Mouse (Mus musculus): ENCODE data around the gene Coa4.

The Coa4 gene

GRCm38 (mm10) chr7:100536804-100537518 lies at the start of gene Coa4:
Gene Coa4, plus strand, starts transcription at chr7:100537071.
- peak; percentile 92 for DNase-seq

GRCm38 (mm10) chr7:100487301-100487700 lies 49.6 kb upstream of the Coa4 start:
- DNase-seq: no peak

DNA sequence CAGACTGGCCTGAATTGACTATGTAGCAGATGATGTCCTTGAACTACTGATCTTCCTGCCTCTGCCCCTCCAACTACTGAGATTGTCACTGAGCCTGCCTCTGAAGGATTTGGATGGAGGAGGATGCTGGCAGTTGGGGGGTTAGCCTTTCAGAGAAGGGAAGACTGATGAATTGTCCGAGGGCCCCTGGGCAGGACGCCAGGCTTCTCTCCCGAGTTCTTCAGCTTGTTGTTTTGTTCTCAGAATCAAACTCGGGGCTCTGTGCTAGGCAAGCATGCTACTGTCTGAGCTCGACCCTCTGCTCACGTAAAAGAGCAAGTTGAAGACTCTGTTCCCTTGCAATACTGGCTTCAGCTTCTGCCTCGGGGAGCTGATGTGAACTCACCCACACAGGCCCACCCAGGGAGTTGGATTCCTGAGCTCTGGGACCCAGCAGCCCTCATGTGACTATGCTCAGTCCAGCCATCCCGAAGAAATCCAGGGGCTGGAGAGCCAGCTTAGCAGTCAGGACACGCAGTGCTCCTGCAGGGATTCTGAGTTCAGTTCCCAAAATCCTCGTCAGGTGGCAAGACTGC lies 48.3 kb upstream of the Coa4 start:
- DNase-seq: no peak

- no peak for DNase-seq
Measured at GRCm38 (mm10) chr7:100492391-100493116, 44.3 kb upstream of the Coa4 start.

- DNase-seq: peak; percentile 82
Measured at GRCm38 (mm10) chr7:100493117-100493483, 43.8 kb upstream of the Coa4 start, which contains the start of gene Ucp2. Gene Ucp2, plus strand, starts transcription at chr7:100493337.

- peak; percentile 58 for DNase-seq
Measured at GRCm38 (mm10) chr7:100493484-100494414, 43.1 kb upstream of the Coa4 start.

DNA sequence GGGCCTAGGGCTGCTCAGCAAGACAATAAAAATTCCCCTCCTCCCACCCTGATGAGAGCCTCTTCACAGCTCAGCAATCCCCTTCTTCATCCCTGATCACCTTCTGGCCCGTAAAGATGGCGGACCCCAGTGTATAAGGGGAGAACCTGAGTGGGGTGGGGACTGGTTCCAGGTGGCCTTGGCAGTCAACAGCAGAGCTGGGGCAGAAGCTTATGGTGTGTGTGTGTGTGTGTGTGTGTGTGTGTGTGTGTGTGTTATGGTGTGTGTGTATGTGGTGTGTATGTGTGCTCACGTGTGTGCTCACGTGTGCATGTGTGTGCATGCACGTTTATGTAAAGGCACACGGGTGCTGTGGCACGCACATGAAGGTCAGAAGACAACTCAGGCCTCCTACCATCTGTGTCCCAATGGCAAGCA lies 42.4 kb upstream of the Coa4 start:
- no peak for DNase-seq

GRCm38 (mm10) chr7:100495042-100495441 lies 41.8 kb upstream of the Coa4 start:
- no peak for DNase-seq

GRCm38 (mm10) chr7:100495581-100496251 lies 41.2 kb upstream of the Coa4 start:
- DNase-seq: peak; percentile 91

GRCm38 (mm10) chr7:100496371-100496770 lies 40.5 kb upstream of the Coa4 start:
- DNase-seq: no peak

GRCm38 (mm10) chr7:100496791-100497190 lies 40.1 kb upstream of the Coa4 start:
- no peak for DNase-seq

GRCm38 (mm10) chr7:100497402-100497801 lies 39.5 kb upstream of the Coa4 start:
- DNase-seq: no peak

DNA sequence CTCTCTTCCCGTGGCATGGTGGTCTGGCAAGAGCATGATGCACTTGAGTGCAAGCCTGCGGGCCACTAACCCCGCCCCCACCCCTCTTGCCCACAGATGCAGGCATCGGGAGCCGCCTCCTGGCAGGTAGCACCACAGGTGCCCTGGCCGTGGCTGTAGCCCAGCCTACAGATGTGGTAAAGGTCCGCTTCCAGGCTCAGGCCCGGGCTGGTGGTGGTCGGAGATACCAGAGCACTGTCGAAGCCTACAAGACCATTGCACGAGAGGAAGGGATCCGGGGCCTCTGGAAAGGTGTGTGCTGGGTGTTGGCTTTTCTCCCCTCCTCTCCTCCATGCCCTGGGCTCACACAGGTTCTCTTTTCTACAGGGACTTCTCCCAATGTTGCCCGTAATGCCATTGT lies 38.9 kb upstream of the Coa4 start:
- DNase-seq: no peak

- DNase-seq: no peak
Measured at GRCm38 (mm10) chr7:100499465-100499864, 37.4 kb upstream of the Coa4 start.

DNA sequence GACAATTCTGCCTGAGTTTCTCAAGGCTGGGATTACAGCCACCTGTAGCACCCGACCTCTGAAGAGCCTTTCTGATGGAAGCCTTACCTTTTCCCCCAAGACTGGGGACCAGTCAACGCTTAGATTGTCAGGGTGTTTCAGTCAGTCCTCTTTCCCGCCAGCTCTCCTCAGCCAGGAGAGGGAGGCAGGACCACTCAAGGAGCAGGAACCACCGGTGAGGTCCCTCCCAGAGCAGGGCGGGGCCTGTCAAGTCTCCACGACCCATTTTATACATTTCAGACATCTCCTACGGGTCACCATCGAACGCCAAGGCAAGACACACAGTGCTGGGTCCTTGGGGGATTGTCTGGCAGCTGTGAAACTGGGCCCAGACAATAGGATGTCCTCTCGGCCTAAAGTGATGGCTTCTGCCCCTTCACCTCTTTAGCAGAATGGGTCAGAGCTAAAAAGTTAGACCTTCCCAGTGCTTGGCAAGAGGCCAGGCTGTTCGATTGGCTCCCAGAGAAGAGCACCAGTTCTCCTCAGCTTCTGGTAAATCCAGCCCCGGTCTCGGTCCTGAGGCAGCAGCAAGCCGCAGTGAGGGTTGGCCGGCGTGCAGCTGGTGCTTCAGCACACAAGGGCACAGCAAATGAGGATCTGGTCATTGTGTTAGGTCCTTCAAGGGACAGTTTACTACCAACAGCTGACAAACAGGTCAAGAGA lies 36.4 kb upstream of the Coa4 start:
- DNase-seq: no peak

DNA sequence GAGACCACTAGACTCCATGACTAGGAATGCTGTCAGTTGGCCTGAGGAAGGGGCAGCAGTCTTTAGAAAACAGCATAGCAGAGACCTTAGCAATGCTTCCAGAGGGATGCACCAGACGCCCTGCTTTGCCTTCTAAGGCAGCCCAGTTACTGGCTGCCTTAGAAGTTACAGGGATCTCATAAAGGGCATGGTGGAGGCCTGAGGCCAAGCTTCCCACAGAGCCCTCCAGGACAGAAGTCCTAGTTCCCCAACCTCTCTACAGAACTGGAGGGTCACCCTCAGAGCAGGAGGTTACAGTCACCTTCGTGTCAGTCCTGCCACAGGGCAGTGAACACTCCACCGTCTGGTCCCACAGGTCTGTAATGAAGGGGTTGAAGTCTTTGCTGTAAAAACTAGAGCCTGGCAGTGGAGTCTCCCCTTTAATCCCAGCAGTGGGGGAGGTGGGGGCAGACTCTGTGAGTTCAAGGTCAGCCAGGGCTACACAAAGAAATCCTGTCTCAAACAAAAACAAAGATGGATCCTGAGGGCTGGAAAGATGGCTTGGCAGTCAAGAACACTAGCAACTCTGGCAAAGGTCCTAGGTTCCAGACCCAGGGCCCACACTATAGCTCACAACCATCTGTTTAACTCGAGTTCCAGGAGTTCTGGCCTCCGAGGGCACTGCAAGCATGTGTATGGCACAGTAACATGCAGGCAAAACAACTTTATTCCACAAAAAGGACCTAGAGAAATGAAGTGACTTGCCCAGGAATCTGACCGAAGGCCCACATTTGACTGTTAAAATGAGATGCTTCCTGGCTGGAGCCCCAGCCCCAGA lies 35.6 kb upstream of the Coa4 start:
- DNase-seq: no peak

- no peak for DNase-seq
Measured at GRCm38 (mm10) chr7:100501844-100502373, 35.0 kb upstream of the Coa4 start.

DNA sequence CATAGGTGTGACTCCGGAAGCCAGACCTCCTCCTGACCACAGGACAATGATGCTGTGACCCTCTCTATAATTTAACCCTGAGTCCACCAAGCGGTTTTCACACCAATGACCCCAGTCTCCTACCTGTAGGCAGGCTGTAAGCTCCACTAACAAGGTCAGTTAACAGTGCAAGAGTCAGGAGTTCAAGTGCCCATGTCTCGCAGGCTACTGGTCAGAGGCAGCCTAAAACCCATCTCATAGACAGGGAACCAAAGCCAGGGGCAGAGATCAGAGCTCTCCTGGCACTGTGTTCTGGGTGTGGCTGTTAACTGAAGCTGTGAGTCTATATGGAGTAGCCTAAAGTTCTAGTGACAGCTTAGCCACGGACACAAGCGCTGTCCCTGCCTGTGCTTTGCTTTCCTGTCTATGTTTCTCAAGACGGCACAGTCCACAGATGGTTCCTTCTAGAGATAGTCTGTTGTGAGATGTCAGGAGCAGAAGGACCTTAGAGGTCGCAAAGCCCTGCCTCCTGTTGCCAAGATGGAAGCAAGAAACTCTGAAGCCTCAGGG lies 34.4 kb upstream of the Coa4 start:
- no peak for DNase-seq

DNA sequence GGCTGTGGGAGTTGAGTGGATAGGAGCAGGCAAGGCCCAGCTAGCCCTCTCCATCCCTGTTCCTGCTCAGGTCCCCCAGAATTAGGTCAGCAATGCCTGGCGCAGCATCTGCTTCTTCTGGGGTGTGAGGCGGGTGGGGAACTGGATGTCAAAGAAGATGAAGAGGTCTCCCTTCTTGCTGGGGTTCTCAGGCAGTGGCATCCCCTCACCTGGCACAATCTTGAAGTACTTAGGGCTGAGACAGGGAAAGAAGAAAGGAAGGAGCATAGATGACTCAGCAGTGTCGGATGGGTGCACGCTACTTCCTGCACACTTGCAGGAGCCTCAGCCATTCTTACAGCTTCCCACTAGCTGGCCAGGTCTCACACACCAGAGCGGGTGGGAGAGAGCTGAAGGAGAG lies 33.8 kb upstream of the Coa4 start:
- DNase-seq: no peak
